Mouse (Mus musculus) neural tube, embryonic 13.5 days (tissue): ENCODE measurements around the gene Prss57. TPM values are rescaled to one million over a fixed set of nuclear protein-coding genes. Genes with fewer than 3 reads are reported as not detected.

Source experiments
- ATAC-seq: fragments of 200-750 bp; cut with Nextera tagmentation; 2 replicates; pipeline ENCODE4 v1.8.0; 2017; ENCODE audit warnings: low read depth, mild to moderate bottlenecking, moderate TSS enrichment, moderate library complexity
- H3K27ac ChIP-seq: fragments of 300-500 bp; sonication (generic); replicated peaks from 2 replicates; pipeline ENCODE4 v1.5.1; 2015; ENCODE audit warnings: moderate library complexity, mild to moderate bottlenecking, inconsistent platforms
- H3K27me3 ChIP-seq: fragments of 300-500 bp; sonication (generic); 2 replicates; pipeline ENCODE4 v1.6.1; 2015; ENCODE audit warnings: mild to moderate bottlenecking, inconsistent platforms
- H3K36me3 ChIP-seq: fragments of 300-500 bp; sonication (generic); 2 replicates; pipeline ENCODE4 v1.6.1; 2015; ENCODE audit warnings: mild to moderate bottlenecking, inconsistent platforms
- H3K4me1 ChIP-seq: fragments of 300-500 bp; sonication (generic); replicated peaks from 2 replicates; pipeline ENCODE4 v1.6.1; 2015; ENCODE audit warnings: inconsistent platforms
- H3K4me2 ChIP-seq: fragments of 300-500 bp; sonication (generic); 2 replicates; pipeline ENCODE4 v1.6.1; 2015; ENCODE audit warnings: inconsistent platforms, mild to moderate bottlenecking, moderate library complexity
- H3K4me3 ChIP-seq: fragments of 300-500 bp; sonication (generic); 2 replicates; pipeline ENCODE4 v1.5.1; 2015; ENCODE audit warnings: mild to moderate bottlenecking, inconsistent platforms
- H3K9ac ChIP-seq: fragments of 300-500 bp; sonication (generic); 2 replicates; pipeline ENCODE4 v1.6.1; 2015; ENCODE audit warnings: moderate library complexity, mild to moderate bottlenecking, inconsistent platforms
- H3K9me3 ChIP-seq: fragments of 300-500 bp; sonication (generic); 2 replicates; pipeline ENCODE4 v1.6.1; 2016; ENCODE audit warnings: inconsistent platforms
- WGBS: fragments of 180-500 bp; shearing (Covaris S2); methylation state at CpG from one replicate; pipeline ENCODE4 v1.1.7; 2015; 5-methylcytosine and 5-hydroxymethylcytosine counted together
- polyA plus RNA-seq: library from polyadenylated mRNA; unstranded; fragments of >200 nt; fragmentation: Nextera tagmentation; extraction: Ambion mirVana; gene quantifications from 2 replicates; pipeline ENCODE4 v1.2.1, GENCODE M21; 2015

Prss57 gene
- 0.07 and 0.69 TPM in 2 replicates for polyA plus RNA-seq

- Histone ChIP-seq H3K4me2 (no peak within 1 kb of the TSS), H3K4me1 (peaks cover 17% of the 10 kb centered on the region), H3K9me3 (no peaks in the 10 kb centered on the region), H3K4me3 (no peak within 1 kb of the TSS), H3K27ac (no peak within 1 kb of the TSS), H3K36me3 (no peaks in the 10 kb centered on the region), H3K9ac (no peak within 1 kb of the TSS), H3K27me3 (0 out of 2 replicates have a peak, but pooled peaks cover 4% of the 10 kb centered on the region)
- WGBS, result 87% methylated on average over 4 of the region's 4 CpGs
- no peak for ATAC-seq
These were observed at the start of gene Prss57 for GRCm38 (mm10) chr10:79790861-79791260. Gene Prss57, minus strand, starts transcription at chr10:79790961.

GRCm38 (mm10) chr10:79840091-79840490 lies 49.3 kb upstream of the Prss57 start:
- WGBS, result 88% methylated on average over 3 of the region's 3 CpGs
- H3K27ac ChIP-seq, result peak overlapping the region; percentile 84
- no peaks in the 10 kb centered on the region for H3K9me3 ChIP-seq
- peak overlapping the region; percentile 61 for H3K4me2 ChIP-seq
- H3K4me1 ChIP-seq, result peaks cover 38% of the 10 kb centered on the region
- H3K4me3 ChIP-seq, result no peak overlapping the region
- no peaks in the 10 kb centered on the region for H3K27me3 ChIP-seq
- 0 out of 2 replicates have a peak overlapping the region, but pooled peaks have one; percentile 70 for H3K9ac ChIP-seq
- ATAC-seq, result no peak
- no peaks in the 10 kb centered on the region for H3K36me3 ChIP-seq

GRCm38 (mm10) chr10:79838151-79838550 lies 47.4 kb upstream of the Prss57 start:
- H3K4me3 ChIP-seq, result no peak overlapping the region
- no peak overlapping the region for H3K27ac ChIP-seq
- ATAC-seq, result no peak
- no peak overlapping the region for H3K9ac ChIP-seq
- WGBS, result 75% methylated on average over 2 of the region's 2 CpGs
- no peaks in the 10 kb centered on the region for H3K9me3 ChIP-seq
- peaks cover 29% of the 10 kb centered on the region for H3K4me1 ChIP-seq
- no peak overlapping the region for H3K4me2 ChIP-seq
- H3K27me3 ChIP-seq, result no peaks in the 10 kb centered on the region
- H3K36me3 ChIP-seq, result no peaks in the 10 kb centered on the region

DNA sequence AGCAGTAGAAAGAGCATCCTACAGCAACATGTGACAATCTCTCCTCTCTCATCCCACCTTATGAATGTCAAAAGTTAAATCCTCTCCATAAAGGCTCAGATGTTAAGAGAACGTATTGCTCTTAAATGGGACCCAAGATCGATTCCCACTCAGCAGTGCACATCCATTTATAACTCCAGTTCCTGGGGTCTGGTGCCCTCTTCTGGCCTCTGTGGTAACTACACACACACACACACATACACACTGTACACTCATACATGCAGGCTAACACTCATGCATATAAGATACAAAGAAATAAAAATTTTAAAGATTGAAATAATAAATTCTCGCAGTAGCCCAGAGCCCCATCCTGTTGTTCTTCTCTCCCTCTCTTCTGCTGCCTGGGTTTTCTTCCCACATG lies 46.2 kb upstream of the Prss57 start:
- ATAC-seq, result no peak
- no peaks in the 10 kb centered on the region for H3K36me3 ChIP-seq
- H3K4me3 ChIP-seq, result no peak overlapping the region

DNA sequence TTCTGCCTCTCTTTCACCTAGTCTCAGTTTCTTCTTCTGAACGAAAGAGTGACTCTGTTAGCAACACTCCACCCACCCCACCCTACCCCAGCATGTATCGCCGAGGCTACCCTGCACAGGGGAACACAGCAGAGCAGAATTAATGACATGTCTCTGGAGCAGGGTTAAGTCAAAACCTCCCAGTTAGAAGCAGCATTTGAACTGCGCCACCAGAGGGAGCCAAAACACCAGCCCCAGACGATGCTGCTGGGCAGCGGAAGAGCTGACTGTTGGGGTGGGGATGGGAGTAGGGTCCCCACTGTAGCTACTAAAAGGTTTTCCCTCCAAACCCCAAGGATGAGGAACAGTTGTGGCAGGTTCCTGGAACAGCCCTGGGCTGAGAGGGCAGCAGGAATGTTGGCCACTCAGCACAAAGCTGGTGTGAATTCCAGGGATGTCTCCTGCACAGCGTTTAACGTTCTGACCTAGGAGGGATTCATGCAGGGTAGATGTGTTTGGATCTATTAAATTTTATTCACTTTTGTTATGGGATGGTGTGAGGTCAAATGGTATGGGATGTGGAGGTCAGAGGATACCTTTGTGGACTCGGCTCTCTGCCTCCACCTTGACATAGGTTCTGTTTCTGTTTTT lies 44.1 kb upstream of the Prss57 start:
- Histone ChIP-seq H3K4me2 (no peak overlapping the region), H3K4me3 (no peak overlapping the region), H3K36me3 (no peaks in the 10 kb centered on the region), H3K9ac (no peak overlapping the region), H3K4me1 (no peaks in the 10 kb centered on the region), H3K27me3 (no peaks in the 10 kb centered on the region), H3K9me3 (no peaks in the 10 kb centered on the region), H3K27ac (no peak overlapping the region)
- 24% methylated on average over 9 of the region's 9 CpGs for WGBS
- peak; percentile 42; the same call in 1 of the 2 replicates for ATAC-seq

More for the DNA sequence above, 46.2 kb upstream of the Prss57 start:
- Histone ChIP-seq H3K27ac (no peak overlapping the region), H3K9me3 (no peaks in the 10 kb centered on the region), H3K9ac (no peak overlapping the region), H3K4me1 (peaks cover 17% of the 10 kb centered on the region), H3K4me2 (no peak overlapping the region), H3K27me3 (no peaks in the 10 kb centered on the region)
- WGBS, result 97% methylated on average over 3 of the region's 3 CpGs

GRCm38 (mm10) chr10:79832786-79833181 lies 42.0 kb upstream of the Prss57 start:
- Histone ChIP-seq H3K27ac (no peak overlapping the region), H3K4me2 (no peak overlapping the region), H3K4me1 (no peaks in the 10 kb centered on the region), H3K27me3 (no peaks in the 10 kb centered on the region), H3K36me3 (no peaks in the 10 kb centered on the region), H3K9me3 (no peaks in the 10 kb centered on the region), H3K9ac (no peak overlapping the region), H3K4me3 (no peak overlapping the region)
- no peak for ATAC-seq
- WGBS, result 80% methylated on average over 9 of the region's 9 CpGs

- no peak overlapping the region for H3K4me2 ChIP-seq
- no peaks in the 10 kb centered on the region for H3K4me1 ChIP-seq
- H3K4me3 ChIP-seq, result no peak overlapping the region
- WGBS, result 76% methylated on average over 7 of the region's 7 CpGs
- H3K36me3 ChIP-seq, result no peaks in the 10 kb centered on the region
- H3K9ac ChIP-seq, result 0 out of 2 replicates have a peak overlapping the region, but pooled peaks have one; percentile 4
- no peaks in the 10 kb centered on the region for H3K9me3 ChIP-seq
- H3K27me3 ChIP-seq, result no peaks in the 10 kb centered on the region
- no peak overlapping the region for H3K27ac ChIP-seq
- ATAC-seq, result no peak
These were observed 41.4 kb upstream of the Prss57 start for GRCm38 (mm10) chr10:79832026-79832785.

- Histone ChIP-seq H3K9me3 (no peaks in the 10 kb centered on the region), H3K36me3 (no peaks in the 10 kb centered on the region), H3K4me2 (no peak overlapping the region), H3K27me3 (no peaks in the 10 kb centered on the region), H3K4me1 (no peaks in the 10 kb centered on the region), H3K27ac (no peak overlapping the region), H3K4me3 (no peak overlapping the region), H3K9ac (no peak overlapping the region)
- WGBS, result 87% methylated on average over 3 of the region's 3 CpGs
- no peak for ATAC-seq
These were observed 40.8 kb upstream of the Prss57 start for GRCm38 (mm10) chr10:79831583-79831982.

- H3K27ac ChIP-seq, result 0 out of 2 replicates have a peak overlapping the region, but pooled peaks have one; percentile 40
- H3K4me1 ChIP-seq, result peaks cover 14% of the 10 kb centered on the region; the same call in 1 of the 2 replicates
- H3K27me3 ChIP-seq, result no peaks in the 10 kb centered on the region
- H3K4me2 ChIP-seq, result no peak overlapping the region
- no peak overlapping the region for H3K9ac ChIP-seq
- WGBS, result 76% methylated on average over 6 of the region's 6 CpGs
- no peak for ATAC-seq
- peaks cover 22% of the 10 kb centered on the region for H3K36me3 ChIP-seq
- H3K4me3 ChIP-seq, result no peak overlapping the region
- no peaks in the 10 kb centered on the region for H3K9me3 ChIP-seq
These were observed 33.7 kb upstream of the Prss57 start for GRCm38 (mm10) chr10:79824413-79824812.

- Histone ChIP-seq H3K4me1 (peaks cover 20% of the 10 kb centered on the region; the same call in 1 of the 2 replicates), H3K4me3 (no peak overlapping the region), H3K4me2 (no peak overlapping the region), H3K9ac (no peak overlapping the region), H3K27me3 (no peaks in the 10 kb centered on the region), H3K9me3 (no peaks in the 10 kb centered on the region), H3K36me3 (peaks cover 36% of the 10 kb centered on the region), H3K27ac (peak overlapping the region; percentile 59; the same call in 1 of the 2 replicates)
- no peak for ATAC-seq
- WGBS, result 61% methylated on average over 6 of the region's 6 CpGs
These were observed 32.2 kb upstream of the Prss57 start for GRCm38 (mm10) chr10:79823011-79823410.

DNA sequence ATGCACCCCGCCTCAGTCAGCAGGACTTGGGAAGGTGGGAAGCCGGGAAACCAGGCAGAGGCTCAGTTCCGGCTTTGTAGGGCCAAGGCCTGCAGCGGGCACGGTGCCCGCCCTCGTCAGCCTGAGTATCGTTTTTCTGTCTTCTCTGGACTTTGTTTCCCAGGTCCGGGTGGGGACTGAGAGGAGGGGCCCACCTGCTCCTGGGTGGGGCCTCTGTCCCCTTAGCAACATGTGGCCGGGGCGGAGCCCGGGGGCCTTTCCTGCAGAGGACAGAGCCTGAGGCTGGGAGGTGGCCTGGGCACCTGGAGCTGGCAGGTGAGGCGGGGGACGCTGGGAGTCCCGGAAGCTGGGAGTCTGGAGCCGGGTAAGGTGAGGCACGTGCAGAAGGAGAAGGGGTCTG lies 31.6 kb upstream of the Prss57 start:
- peaks cover 22% of the 10 kb centered on the region; the same call in 1 of the 2 replicates for H3K4me1 ChIP-seq
- no peak overlapping the region for H3K4me2 ChIP-seq
- H3K4me3 ChIP-seq, result no peak overlapping the region
- peak overlapping the region; percentile 59 for H3K27ac ChIP-seq
- H3K9ac ChIP-seq, result 0 out of 2 replicates have a peak overlapping the region, but pooled peaks have one; percentile 22
- H3K36me3 ChIP-seq, result peaks cover 41% of the 10 kb centered on the region
- no peaks in the 10 kb centered on the region for H3K27me3 ChIP-seq
- 41% methylated on average over 17 of the region's 17 CpGs for WGBS
- H3K9me3 ChIP-seq, result no peaks in the 10 kb centered on the region
- ATAC-seq, result no peak

DNA sequence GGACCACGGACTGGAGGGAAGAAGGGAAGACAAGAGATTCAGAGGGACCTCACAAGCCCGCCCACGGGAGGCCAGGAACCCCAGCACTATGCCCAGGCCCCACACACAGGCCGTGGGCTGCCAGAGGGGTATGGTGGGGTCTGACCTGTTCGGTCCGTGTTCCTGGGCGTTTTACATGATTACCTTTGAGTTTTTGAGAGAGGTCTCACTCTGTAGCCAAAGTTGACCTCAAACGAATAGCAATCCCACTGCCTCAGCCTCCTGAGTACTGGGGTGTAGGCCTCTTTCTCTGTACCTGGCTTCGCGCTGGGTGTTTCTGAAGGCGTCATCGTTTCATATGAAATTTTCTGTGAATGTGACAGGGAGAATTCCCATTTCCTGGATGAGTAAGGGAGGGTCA lies 31.0 kb upstream of the Prss57 start:
- Histone ChIP-seq H3K27ac (0 out of 2 replicates have a peak overlapping the region, but pooled peaks have one; percentile 59), H3K4me2 (no peak overlapping the region), H3K4me1 (peaks cover 22% of the 10 kb centered on the region; the same call in 1 of the 2 replicates), H3K27me3 (no peaks in the 10 kb centered on the region), H3K36me3 (peaks cover 47% of the 10 kb centered on the region), H3K9ac (no peak overlapping the region), H3K4me3 (no peak overlapping the region), H3K9me3 (no peaks in the 10 kb centered on the region)
- whole genome bisulfite sequencing, result 91% methylated on average over 12 of the region's 12 CpGs
- no peak for ATAC-seq
